Mouse (Mus musculus) hematopoietic multipotent progenitor cell, adult 10-12 weeks (in vitro differentiated cells): ENCODE results near the gene Olfr781. TPM values are rescaled to one million over a fixed set of nuclear protein-coding genes. Genes with fewer than 3 reads are reported as not detected.

Experiments
- polyA plus RNA-seq: library from polyadenylated mRNA; stranded (reverse); fragments of >175 nt; gene quantifications from 2 replicates; pipeline ENCODE4 v1.2.3, GENCODE M21; 2012; ENCODE audit warnings: low replicate concordance

The Olfr781 gene
- polyA plus RNA-seq: not detected in 2 replicates

DNA sequence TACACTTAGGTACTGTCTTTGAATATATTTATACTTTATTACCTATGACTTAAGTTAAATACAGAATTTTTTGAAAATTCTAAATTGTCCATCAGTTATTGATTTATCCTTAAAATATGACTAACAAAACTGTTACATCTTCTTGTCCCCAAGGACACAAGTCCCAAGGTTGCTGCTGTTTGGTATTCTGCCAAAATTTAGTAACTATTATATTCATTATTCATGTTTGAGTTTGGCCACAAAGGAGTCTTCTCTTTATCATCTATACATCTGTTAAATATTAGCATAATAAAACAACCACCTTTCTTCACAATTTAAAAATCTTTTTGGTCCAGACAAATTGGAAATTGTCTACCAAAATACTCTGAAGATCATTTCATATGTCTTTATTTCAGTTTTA, at the start of gene Olfr781:
Gene Olfr781, plus strand, starts transcription at position 301 of the 400 bp plus-strand sequence.

DNA sequence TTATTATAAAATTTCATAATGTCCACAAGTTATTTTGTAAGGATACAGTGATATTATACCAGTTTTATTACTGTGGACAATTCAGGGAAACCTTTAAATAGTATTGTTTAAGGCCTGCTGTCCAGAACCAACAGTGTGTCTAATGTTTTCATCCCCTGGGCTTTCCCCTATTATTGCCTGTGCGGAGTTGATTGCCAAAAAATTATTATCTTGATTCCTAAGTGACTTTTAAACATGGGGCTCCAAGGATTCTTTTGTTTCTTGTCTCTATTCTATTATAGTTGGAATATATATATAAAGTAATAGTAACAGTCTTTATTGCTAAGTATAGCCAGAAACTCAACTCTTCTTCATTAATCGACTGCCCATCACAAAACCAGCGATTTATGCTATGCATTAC, 10.8 kb upstream of the Olfr781 start, which contains the start of gene Olfr780:
Gene Olfr780, plus strand, starts transcription at position 301 of the 400 bp plus-strand sequence.

DNA sequence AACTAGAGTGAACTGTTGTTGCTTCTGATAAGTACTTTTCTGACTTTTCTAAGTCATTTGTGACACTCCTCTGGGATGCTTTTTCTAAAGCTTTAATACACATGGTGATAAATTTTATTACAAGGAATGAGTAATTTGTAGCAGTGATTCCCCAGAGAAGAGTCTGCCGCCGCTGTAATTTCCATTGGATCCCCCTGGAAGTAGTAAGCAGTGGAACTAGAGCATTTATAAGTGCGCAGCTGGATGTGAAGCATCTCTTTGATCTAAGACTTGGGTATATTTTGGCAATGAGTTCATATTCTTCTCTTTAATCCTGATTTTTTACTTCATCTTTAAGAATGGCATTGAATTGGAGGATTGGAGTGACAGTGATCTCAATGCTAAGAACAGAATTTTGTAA, 19.9 kb downstream of the Olfr781 start, which contains the start of gene Olfr782:
Gene Olfr782, plus strand, starts transcription at position 301 of the 400 bp plus-strand sequence.

Other genes with a start within 250 kb of the Olfr781 start
- gene Olfr767, start 245.9 kb upstream of the Olfr781 start, polyA plus RNA-seq: not detected in 2 replicates
- not detected in 2 replicates for gene Olfr768, start 229.5 kb upstream of the Olfr781 start, polyA plus RNA-seq
- not detected in 2 replicates for gene Olfr769, start 211.0 kb upstream of the Olfr781 start, polyA plus RNA-seq
- not detected in 2 replicates for gene Olfr770, start 189.9 kb upstream of the Olfr781 start, polyA plus RNA-seq
- not detected in 2 replicates for gene Olfr771, start 164.1 kb upstream of the Olfr781 start, polyA plus RNA-seq
- gene Olfr772, start 150.9 kb upstream of the Olfr781 start, polyA plus RNA-seq: not detected in 2 replicates
- not detected in 2 replicates for gene Olfr773, start 141.4 kb upstream of the Olfr781 start, polyA plus RNA-seq
- gene Olfr774, start 92.7 kb upstream of the Olfr781 start, polyA plus RNA-seq: not detected in 2 replicates
- gene Olfr775, start 80.4 kb upstream of the Olfr781 start, polyA plus RNA-seq: not detected in 2 replicates
- gene Olfr776, start 69.7 kb upstream of the Olfr781 start, polyA plus RNA-seq: not detected in 2 replicates
- not detected in 2 replicates for gene Olfr777, start 57.4 kb upstream of the Olfr781 start, polyA plus RNA-seq
- gene Olfr780, start 10.7 kb upstream of the Olfr781 start, polyA plus RNA-seq: not detected in 2 replicates
- not detected in 2 replicates for gene Olfr782, start 20.0 kb downstream of the Olfr781 start, polyA plus RNA-seq
- not detected in 2 replicates for gene Olfr784, start 55.2 kb downstream of the Olfr781 start, polyA plus RNA-seq
- not detected in 2 replicates for gene Olfr785, start 76.6 kb downstream of the Olfr781 start, polyA plus RNA-seq
- not detected in 2 replicates for gene Olfr786, start 98.5 kb downstream of the Olfr781 start, polyA plus RNA-seq
- gene Olfr787, start 133.0 kb downstream of the Olfr781 start, polyA plus RNA-seq: not detected in 2 replicates
- gene Olfr788, start 142.1 kb downstream of the Olfr781 start, polyA plus RNA-seq: not detected in 2 replicates
- gene Olfr789, start 155.9 kb downstream of the Olfr781 start, polyA plus RNA-seq: not detected in 2 replicates
- not detected in 2 replicates for gene Olfr790, start 169.6 kb downstream of the Olfr781 start, polyA plus RNA-seq
- not detected in 2 replicates for gene Olfr791, start 192.9 kb downstream of the Olfr781 start, polyA plus RNA-seq
- gene Olfr792, start 210.3 kb downstream of the Olfr781 start, polyA plus RNA-seq: not detected in 2 replicates
- not detected in 2 replicates for gene Olfr794, start 238.8 kb downstream of the Olfr781 start, polyA plus RNA-seq